Mouse (Mus musculus): ENCODE measurements at regions not wholly inside any gene's neighbourhood (a gene's known extent, or its start where the extent isn't known, plus 50 kb on each side); places are given as distances from the start of the nearest gene placed in this dataset.

DNA sequence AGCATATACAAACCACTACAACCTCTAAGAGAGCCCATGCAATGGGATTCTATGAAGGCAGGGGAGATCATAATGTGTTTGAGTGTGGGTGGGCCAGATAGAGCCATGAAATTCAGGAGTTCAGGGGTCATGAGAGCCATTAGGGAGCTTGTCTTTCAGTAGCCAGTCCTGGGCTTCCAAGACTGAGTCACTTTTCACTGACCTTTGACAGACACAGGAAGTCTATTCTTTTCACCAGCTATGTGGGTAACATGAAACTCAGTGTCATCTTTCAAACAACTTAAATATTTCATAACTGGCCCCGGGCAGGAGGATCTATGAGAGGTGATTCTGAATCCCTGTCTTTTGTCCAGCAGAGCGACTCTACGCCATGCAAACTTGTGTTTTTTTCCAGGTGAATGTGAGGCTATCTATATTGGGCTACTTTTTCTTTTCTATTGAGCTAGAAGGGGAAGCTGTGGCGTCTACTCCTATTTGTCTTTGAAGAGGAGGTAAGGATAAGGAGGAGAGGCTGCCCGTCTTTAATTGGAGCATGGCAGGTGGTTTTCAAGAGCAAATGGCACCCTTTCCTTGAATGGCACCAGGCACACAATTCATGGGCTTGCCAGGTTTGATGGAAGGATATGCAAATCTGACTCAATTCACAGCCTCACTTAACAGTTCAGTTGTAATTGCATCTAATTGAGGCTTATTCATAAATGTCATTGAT lies 95.6 kb upstream of the Chd2 start:
- no peak for DNase-seq

- no peak for DNase-seq
Observed at GRCm38 (mm10) chr7:73635422-73635821, 93.8 kb upstream of the Chd2 start.

- no peak for DNase-seq
Observed at GRCm38 (mm10) chr7:73630790-73631189, 89.2 kb upstream of the Chd2 start.

DNA sequence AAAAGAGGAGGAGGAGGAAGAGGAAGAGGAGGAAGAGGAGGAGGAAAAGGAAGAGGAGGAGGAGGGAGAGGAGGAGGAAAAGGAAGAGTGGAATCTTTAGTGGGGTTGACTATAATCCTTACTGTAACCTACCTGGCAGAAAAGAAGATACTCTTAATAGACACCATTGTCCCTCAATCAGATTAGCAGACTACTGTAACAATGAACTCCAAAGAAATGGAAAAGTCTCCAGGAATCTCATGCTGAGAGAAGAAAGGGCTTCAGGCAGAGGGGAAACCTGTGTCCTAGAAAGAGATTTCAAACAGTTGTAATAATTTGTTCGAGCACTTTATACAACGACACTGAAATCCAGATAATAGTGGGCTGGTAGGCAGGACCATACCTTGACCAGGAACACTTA lies 87.6 kb upstream of the Chd2 start:
- DNase-seq: no peak

GRCm38 (mm10) chr7:73628071-73628470 lies 86.4 kb upstream of the Chd2 start:
- DNase-seq: peak; percentile 75

DNA sequence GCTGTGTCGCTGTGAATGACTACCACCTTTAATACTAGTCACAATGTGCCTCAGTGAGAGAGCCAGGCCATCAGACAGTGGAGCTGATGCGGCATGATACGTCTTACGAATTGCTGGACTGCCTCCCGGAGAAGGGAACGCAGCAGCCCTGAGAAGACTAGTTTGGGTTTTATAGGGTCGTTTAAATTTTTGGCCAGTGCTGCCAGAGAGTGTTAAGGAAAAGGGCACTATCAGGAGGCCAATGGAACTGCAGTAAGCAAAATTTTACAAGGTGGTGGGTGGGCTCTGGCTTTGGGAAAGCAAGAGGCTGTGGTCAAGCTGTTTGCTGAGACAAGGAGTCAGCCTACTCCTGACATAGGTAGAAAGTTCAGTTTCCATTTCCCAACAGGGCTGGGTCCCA lies 84.7 kb upstream of the Chd2 start:
- no peak for DNase-seq

- no peak for DNase-seq
Observed at GRCm38 (mm10) chr7:73625651-73626050, 84.0 kb upstream of the Chd2 start.

- DNase-seq: no peak
Observed at GRCm38 (mm10) chr7:73624992-73625391, 83.4 kb upstream of the Chd2 start.

GRCm38 (mm10) chr7:73624093-73624600 lies 82.5 kb upstream of the Chd2 start:
- no peak for DNase-seq

- no peak for DNase-seq
Observed at GRCm38 (mm10) chr7:73622468-73622867, 80.8 kb upstream of the Chd2 start.

DNA sequence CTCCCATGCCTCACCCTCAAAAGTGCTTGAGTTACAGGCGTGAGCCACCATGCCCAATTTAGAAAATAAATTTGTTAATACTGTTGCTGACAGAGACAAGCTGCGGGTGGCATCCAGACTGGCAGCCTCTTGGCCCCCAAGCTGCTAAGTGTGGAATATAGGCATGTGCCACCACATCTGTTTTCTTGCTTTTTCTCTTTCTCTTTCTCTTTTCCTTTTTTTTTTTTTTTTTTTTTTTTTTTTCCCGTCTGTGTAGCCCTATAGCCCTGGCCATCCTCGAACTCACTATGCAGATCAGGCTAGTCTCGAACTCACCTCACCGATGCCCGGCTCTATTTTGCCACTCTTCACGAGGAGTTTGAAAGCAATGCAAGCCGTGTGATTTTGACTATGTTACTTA lies 78.7 kb upstream of the Chd2 start:
- DNase-seq: no peak

DNA sequence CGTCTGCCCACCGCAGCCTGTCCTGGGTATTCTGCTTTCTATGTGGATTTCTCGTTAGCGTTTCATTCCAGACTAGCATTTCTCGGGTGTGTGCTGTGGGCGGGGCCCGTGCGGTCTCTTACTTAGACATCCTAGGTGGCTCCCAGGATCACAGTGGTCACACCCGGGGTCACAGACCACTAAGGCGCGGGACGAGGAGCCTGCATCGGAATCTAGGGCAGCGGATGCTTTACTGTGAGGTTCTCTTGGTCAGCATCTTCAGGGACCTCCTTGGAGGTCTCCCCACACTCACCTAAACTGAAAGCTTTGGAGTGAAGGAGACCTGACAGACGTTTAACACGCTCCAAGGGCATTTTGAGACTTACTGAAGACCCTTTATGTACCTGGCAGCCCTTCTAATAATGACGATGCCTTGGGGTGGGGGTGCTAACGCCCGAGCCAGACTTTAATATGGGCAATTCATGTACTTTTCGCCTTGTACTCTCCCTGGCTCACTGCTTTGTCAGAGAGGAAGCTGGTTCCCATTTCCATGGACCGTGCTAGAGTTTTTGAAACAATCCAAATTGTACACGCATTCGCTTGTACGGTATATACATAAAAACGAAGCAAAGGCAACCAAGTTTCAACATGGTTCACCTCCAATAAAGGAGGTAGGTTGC lies 77.3 kb upstream of the Chd2 start:
- DNase-seq: no peak

GRCm38 (mm10) chr7:73617910-73618757 lies 76.5 kb upstream of the Chd2 start:
- DNase-seq: peak; percentile 99

- peak; percentile 74 for DNase-seq
Observed at GRCm38 (mm10) chr7:73616971-73617906, 75.6 kb upstream of the Chd2 start.

DNA sequence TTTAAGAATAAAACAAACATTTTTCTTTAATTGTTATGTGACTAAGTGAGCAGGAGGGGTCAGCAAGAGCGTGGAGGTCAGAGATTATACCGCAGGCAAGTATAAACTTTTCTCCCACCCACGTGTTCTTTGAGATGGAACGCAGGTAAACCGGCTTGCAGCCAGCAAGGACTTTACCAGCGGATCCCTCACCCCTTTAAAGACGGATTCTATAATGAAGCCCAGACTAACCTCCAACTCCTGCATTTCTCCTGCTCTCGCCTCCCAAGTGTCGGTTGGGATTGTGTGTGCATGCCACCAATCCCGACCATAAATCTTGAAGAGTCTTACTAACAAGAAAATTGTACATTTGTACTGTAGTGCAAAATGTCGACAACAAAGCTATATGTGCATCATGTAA lies 74.4 kb upstream of the Chd2 start:
- no peak for DNase-seq

DNA sequence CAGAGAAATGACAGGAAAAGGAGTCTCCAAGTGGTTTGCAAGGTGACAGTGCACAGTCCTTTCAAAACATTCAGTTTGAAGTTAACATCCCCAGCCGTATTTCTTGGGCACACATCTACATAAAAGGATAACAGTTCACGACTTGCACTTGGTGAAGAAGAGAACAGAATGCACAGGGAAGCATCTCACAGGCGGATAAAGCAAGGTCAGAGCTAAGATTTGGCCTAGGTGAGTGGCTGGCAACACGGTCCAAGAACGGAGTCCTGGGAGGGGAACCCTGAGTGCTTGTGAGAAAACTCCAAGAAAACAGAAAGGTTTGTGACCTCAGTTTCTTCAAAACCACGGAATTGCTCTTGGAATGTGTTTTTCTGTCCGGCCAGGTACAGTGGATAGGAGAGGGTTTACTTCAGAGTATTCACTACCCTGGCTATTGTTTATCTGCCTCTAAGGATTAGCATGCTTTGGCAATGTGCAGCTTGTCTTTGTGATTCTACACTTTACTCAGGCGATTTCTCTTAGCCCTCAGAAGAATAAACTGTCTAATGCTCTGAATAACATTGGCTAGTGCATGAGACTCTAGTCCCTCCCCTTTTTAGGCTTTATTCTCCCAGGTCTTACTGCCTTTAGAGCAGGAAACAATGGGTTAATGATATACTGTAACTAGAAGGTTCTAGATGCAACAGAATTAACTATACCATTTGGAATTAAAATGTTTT lies 73.4 kb upstream of the Chd2 start:
- no peak for DNase-seq

DNA sequence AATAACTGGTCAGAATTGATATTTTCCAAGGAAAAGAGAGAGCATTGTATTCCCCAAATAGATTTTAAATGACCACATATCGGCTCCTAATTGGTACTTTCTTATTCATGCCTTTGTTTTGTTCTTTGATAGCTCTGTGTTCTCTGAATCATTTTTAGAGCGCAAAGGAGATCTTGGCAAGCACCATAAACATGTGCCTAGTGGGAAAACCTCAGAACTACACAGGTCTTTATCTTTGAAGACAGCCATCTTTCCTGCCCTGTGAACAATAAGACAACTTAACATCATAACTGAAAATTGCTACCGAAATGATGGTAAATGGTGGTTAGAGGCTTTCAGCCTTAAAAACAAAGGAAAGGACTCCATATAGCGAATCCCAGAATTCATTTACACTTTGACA lies 72.7 kb upstream of the Chd2 start:
- DNase-seq: no peak

GRCm38 (mm10) chr7:73612752-73613092 lies 71.1 kb upstream of the Chd2 start:
- DNase-seq: no peak

DNA sequence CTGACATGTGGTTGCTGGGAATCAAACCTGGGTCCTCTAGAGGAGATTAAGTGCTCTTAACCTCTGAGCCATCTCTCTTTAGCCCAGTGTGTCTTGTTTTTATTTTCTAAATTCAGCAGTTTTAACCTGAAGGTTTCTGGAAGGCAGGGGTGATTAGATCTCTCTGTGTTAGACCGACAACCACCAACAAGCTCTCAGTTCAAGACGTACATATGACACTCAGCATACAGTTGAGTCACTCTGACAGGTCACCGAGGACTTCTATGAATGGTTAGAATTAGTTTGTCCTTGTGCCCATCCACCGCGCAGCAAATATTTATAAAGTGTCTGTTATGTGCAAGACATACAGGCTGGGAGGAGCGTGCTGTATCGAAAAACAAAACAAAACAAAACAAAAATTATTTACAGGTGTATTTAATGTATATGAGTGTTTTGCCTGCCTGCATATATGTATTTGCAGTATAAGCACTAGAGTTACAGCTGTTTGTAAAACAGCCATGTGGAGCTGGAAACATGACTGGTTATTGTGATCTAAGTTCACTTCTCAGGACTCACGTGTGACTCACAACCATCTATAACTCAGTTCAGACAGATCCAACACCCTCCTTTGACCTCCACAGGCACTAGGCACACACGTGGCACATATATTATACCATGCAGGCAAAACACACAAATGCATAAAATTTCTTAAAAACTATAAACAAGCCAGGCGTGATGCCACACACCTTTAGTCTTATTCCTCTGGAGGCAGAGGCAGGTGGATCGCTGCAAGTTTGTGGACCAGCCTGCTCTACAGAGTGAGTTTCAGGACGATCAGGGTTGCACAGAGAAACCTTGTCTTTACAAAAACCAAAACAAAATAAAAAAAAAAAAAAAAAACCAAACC lies 70.5 kb upstream of the Chd2 start:
- no peak for DNase-seq

DNA sequence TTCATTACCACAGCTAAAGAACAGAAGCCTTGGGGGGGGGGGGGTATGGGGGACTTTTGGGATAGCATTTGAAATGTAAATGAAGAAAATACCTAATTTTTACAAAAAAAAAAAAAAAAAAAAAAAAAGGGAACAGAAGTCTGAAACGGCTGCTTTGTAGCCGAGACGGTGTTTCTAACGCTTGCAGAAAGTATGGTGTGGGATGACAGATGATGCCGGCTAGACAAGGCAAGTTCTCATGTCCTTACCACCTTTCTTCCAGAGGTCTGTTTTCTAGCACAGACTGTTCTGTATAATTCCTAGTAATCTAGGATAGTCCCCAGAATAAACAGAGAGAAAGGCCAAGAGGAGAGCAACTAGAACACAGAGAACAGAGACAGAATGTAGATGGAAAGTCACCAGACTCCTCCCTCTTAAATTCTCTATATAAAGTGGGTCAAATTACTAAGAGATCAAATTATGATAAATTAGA lies 67.2 kb upstream of the Chd2 start:
- DNase-seq: no peak

Data from kidney, adult 18-20 months (tissue).